ENCODE assay signal across 20 mouse cellular contexts in genomic region chr5:90518356-90519100, GRCm38 (mm10). TPM values are rescaled to one million over a fixed set of nuclear protein-coding genes. Genes with fewer than 3 reads are reported as not detected.
DNase-seq lines count a peak whose midpoint lies in the region; ATAC-seq and TF ChIP-seq lines count a peak whose summit lies in the region.
"Had no signal": no experiment of that assay in that cellular context is flagged by ENCODE, and none has a peak within 500 bp of the region (broad histone marks: within the 10 kb centered on the region; RNA-seq: fewer than 3 reads in every experiment).

TSS of gene Afm (plus strand) at chr5:90518932.

- DNase-seq in lung, embryonic 14.5 days = peak; percentile 5
- DNase-seq in lung, postnatal 14 days = no peak
- peak; percentile 26 for DNase-seq in kidney, postnatal 0 days (ENCODE audit: low spot score)
- DNase-seq in liver, embryonic 13.5 days = no peak
- DNase-seq in yolk sac, embryonic 10.5 days (ENCODE audit: low spot score) = peak; percentile 45
- DNase-seq in right cerebral cortex, adult 18-20 months = no peak
- DNase-seq in layer of hippocampus, adult 8-10 months (ENCODE audit: low spot score in 2 of 2) = no peak
- DNase-seq: cerebellum, adult 9-11 months; embryo, embryonic 11 days; gastrocnemius, adult 2 months; heart, adult 18-20 months; right cerebral cortex, postnatal 14 days had no signal

- no peak within 1 kb of the TSS for H3K4me3 ChIP-seq in lung, embryonic 14.5 days (ENCODE audit: low read depth, low read length)
- H3K4me3 ChIP-seq in kidney, postnatal 0 days (replicated peaks; ENCODE audit: low read depth, low read length) = no peak within 1 kb of the TSS
- H3K4me3 ChIP-seq in liver, embryonic 13.5 days (replicated peaks) = no peak within 1 kb of the TSS; the same call in 1 of the 2 replicates
- no peak within 1 kb of the TSS for H3K4me3 ChIP-seq in heart, embryonic 12.5 days
- H3K4me3 ChIP-seq: forebrain, embryonic 13.5 days; gastrocnemius, adult 2 months; layer of hippocampus, adult 2 months; limb, embryonic 13.5 days; midbrain, embryonic 10.5 days had no signal

- no peak for ATAC-seq in lung, embryonic 14.5 days (ENCODE audit: insufficient read depth)
- no peak; the same call in 1 of the 2 replicates for ATAC-seq in kidney, postnatal 0 days (replicated peaks; ENCODE audit: low FRiP score, low read depth)
- ATAC-seq in liver, embryonic 13.5 days (ENCODE audit: low read depth) = no peak
- no peak for ATAC-seq in heart, embryonic 12.5 days (ENCODE audit: insufficient number of reproducible peaks, low FRiP score)
- ATAC-seq: forebrain, embryonic 13.5 days had no signal

- H3K4me1 ChIP-seq in lung, embryonic 14.5 days (ENCODE audit: insufficient read depth) = no peaks in the 10 kb centered on the region
- no peaks in the 10 kb centered on the region for H3K4me1 ChIP-seq in kidney, postnatal 0 days (replicated peaks; ENCODE audit: insufficient read depth, low read length)
- no peaks in the 10 kb centered on the region for H3K4me1 ChIP-seq in liver, embryonic 13.5 days (replicated peaks)
- no peaks in the 10 kb centered on the region for H3K4me1 ChIP-seq in heart, embryonic 12.5 days (replicated peaks)
- H3K4me1 ChIP-seq: forebrain, embryonic 13.5 days; limb, embryonic 13.5 days; midbrain, embryonic 10.5 days had no signal

- H3K9ac ChIP-seq in lung, embryonic 14.5 days = no peak within 1 kb of the TSS
- no peak within 1 kb of the TSS for H3K9ac ChIP-seq in kidney, postnatal 0 days (ENCODE audit: low read depth, low read length)
- no peak within 1 kb of the TSS for H3K9ac ChIP-seq in liver, embryonic 13.5 days
- no peak within 1 kb of the TSS for H3K9ac ChIP-seq in heart, embryonic 12.5 days
- H3K9ac ChIP-seq: forebrain, embryonic 13.5 days; limb, embryonic 13.5 days had no signal

- H3K27me3 ChIP-seq in lung, embryonic 14.5 days (ENCODE audit: insufficient read depth, low read length) = no peaks in the 10 kb centered on the region
- H3K27me3 ChIP-seq in kidney, postnatal 0 days (ENCODE audit: insufficient read depth, low read length) = no peaks in the 10 kb centered on the region
- H3K27me3 ChIP-seq in liver, embryonic 13.5 days = no peaks in the 10 kb centered on the region
- H3K27me3 ChIP-seq in heart, embryonic 12.5 days (replicated peaks) = no peaks in the 10 kb centered on the region
- H3K27me3 ChIP-seq: forebrain, embryonic 13.5 days; limb, embryonic 13.5 days had no signal

- H3K36me3 ChIP-seq in lung, embryonic 14.5 days (ENCODE audit: insufficient read depth) = no peaks in the 10 kb centered on the region
- no peaks in the 10 kb centered on the region for H3K36me3 ChIP-seq in kidney, postnatal 0 days (ENCODE audit: insufficient read depth, low read length)
- no peaks in the 10 kb centered on the region for H3K36me3 ChIP-seq in liver, embryonic 13.5 days
- no peaks in the 10 kb centered on the region for H3K36me3 ChIP-seq in heart, embryonic 12.5 days
- H3K36me3 ChIP-seq: limb, embryonic 13.5 days; midbrain, embryonic 10.5 days had no signal

- H3K9me3 ChIP-seq in lung, embryonic 14.5 days (ENCODE audit: low read depth, low read length) = no peaks in the 10 kb centered on the region
- H3K9me3 ChIP-seq in kidney, postnatal 0 days (replicated peaks; ENCODE audit: low read length) = no peaks in the 10 kb centered on the region
- H3K9me3 ChIP-seq in liver, embryonic 13.5 days (replicated peaks) = no peaks in the 10 kb centered on the region
- H3K9me3 ChIP-seq in heart, embryonic 12.5 days (replicated peaks) = no peaks in the 10 kb centered on the region
- H3K9me3 ChIP-seq: forebrain, embryonic 13.5 days; limb, embryonic 13.5 days; midbrain, embryonic 10.5 days had no signal

- H3K27ac ChIP-seq in lung, embryonic 14.5 days (ENCODE audit: low read depth) = no peak within 1 kb of the TSS
- peak within 1 kb of the TSS; percentile 83 for H3K27ac ChIP-seq in kidney, postnatal 0 days
- no peak within 1 kb of the TSS for H3K27ac ChIP-seq in liver, embryonic 13.5 days
- H3K27ac ChIP-seq in heart, embryonic 12.5 days (ENCODE audit: poor library complexity, severe bottlenecking) = no peak within 1 kb of the TSS
- H3K27ac ChIP-seq: forebrain, embryonic 13.5 days; gastrocnemius, adult 2 months; layer of hippocampus, adult 2 months; limb, embryonic 13.5 days; midbrain, embryonic 10.5 days had no signal

- H3K4me2 ChIP-seq in lung, embryonic 14.5 days = no peak within 1 kb of the TSS
- H3K4me2 ChIP-seq in kidney, postnatal 0 days (ENCODE audit: low read length) = peak within 1 kb of the TSS; percentile 15; the same call in 1 of the 2 replicates
- H3K4me2 ChIP-seq in liver, embryonic 13.5 days = peak within 1 kb of the TSS; percentile 3; the same call in 1 of the 2 replicates
- H3K4me2 ChIP-seq in heart, embryonic 12.5 days = no peak within 1 kb of the TSS
- H3K4me2 ChIP-seq: forebrain, embryonic 13.5 days; limb, embryonic 13.5 days had no signal

- no peak for TF ChIP-seq CTCF in lung, embryonic 14.5 days (IDR thresholded peaks at IDR 0.05; ENCODE audit: low read depth)
- TF ChIP-seq CTCF in kidney, postnatal 0 days (IDR thresholded peaks at IDR 0.05; ENCODE audit: low read depth) = no peak

- 67% methylated on average over 6 of the region's 6 CpGs for WGBS in lung, embryonic 14.5 days
- 51% methylated on average over 6 of the region's 6 CpGs for WGBS in kidney, postnatal 0 days
- 62% methylated on average over 6 of the region's 6 CpGs for WGBS in liver, embryonic 13.5 days (ENCODE audit: insufficient replicate concordance)
- WGBS in heart, embryonic 12.5 days = 77% methylated on average over 6 of the region's 6 CpGs

RNA-seq across cellular contexts. Expression of gene Afm, which starts in this region (rescaled TPM):
- polyA plus RNA-seq in lung, embryonic 14.5 days (2014; fragmentation: Nextera tagmentation; extraction: Ambion mirVana) = 0.12 TPM in 1 of 2 replicates, not detected in the other
- polyA plus RNA-seq in kidney, postnatal 0 days (2015; fragmentation: Nextera tagmentation; extraction: Ambion mirVana) = 22.0 and 22.8 TPM in 2 replicates
- 9.5 and 11.1 TPM in 2 replicates for polyA plus RNA-seq in liver, embryonic 13.5 days (2015; fragmentation: Nextera tagmentation; extraction: Ambion mirVana)
- polyA plus RNA-seq in heart, embryonic 12.5 days (2016; fragmentation: Nextera tagmentation; extraction: Ambion mirVana) = 0.09 TPM in 1 of 2 replicates, not detected in the other
- total RNA-seq in layer of hippocampus, adult 8-10 months (2022) = under 1 TPM in 1 of 4 experiments, not detected in 3; 0.21 TPM
- total RNA-seq: ES-E14; gastrocnemius, adult 2 months; heart, adult 18-20 months; layer of hippocampus, adult 2 months had no signal
- polyA plus RNA-seq: C2C12; forebrain, embryonic 13.5 days; hindbrain, embryonic 11.5 days; limb, embryonic 13.5 days; midbrain, embryonic 10.5 days had no signal

Comparison
In these comparisons a context has a peak if more than half of its experiments do, and no peak if none do; other contexts are left out.
1. Peak in DNase-seq in lung, embryonic 14.5 days; RNA of the gene not detected or under 1 TPM.
2. DNase-seq: peak in kidney, postnatal 0 days (single experiment) and yolk sac, embryonic 10.5 days (single experiment); none in lung, postnatal 14 days (single experiment), liver, embryonic 13.5 days (single experiment), right cerebral cortex, adult 18-20 months (single experiment) and layer of hippocampus, adult 8-10 months (0 of 2).
3. H3K4me2 ChIP-seq: peak in kidney, postnatal 0 days (single experiment) and liver, embryonic 13.5 days (single experiment); none in lung, embryonic 14.5 days (single experiment) and heart, embryonic 12.5 days (single experiment).